Mouse (Mus musculus): ENCODE results near the gene Col4a2. TPM values are rescaled to one million over a fixed set of nuclear protein-coding genes. Genes with fewer than 3 reads are reported as not detected.
"Not testable (repeated sequence)": the region's sequence is repeated elsewhere in the genome, so short reads cannot be mapped to it uniquely, and the experiment has no call there.

The Col4a2 gene
- polyA plus RNA-seq, 1 experiment from 2014 or later, result 33.8 TPM

DNA sequence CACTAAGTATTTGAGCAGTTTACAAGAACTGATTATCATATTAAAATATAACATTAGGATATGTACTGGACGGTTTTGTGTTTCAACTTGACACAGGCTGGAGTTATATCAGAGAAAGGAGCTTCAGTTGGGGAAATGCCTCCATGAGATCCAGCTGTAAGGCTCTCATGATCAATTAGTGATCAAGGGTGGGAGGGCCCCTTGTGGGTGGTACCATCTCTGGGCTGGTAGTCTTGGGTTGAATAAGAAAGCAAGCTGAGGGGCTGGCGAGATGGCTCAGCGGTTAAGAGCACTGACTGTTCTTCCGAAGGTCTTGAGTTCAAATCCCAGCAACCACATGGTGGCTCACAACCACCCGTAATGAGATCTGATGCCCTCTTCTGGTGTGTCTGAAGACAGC lies 153.9 kb downstream of the Col4a2 start:
- H3K4me2 ChIP-seq (ENCODE audit: low read length); H3K4me1 ChIP-seq (ENCODE audit: control insufficient read depth, insufficient read depth, low read length); H3K4me3 ChIP-seq (ENCODE audit: low read depth, low read length); H3K9ac ChIP-seq (ENCODE audit: low read depth, low read length); H3K36me3 ChIP-seq (ENCODE audit: control insufficient read depth, insufficient read depth, low read length); H3K27me3 ChIP-seq (ENCODE audit: control insufficient read depth, insufficient read depth, low read depth, low read length); H3K27ac ChIP-seq (ENCODE audit: low read length); H3K9me3 ChIP-seq (replicated peaks; ENCODE audit: control insufficient read depth, low read length, poor library complexity, severe bottlenecking); ATAC-seq: not testable (repeated sequence)
- 75% methylated on average over 4 of the region's 5 CpGs for WGBS

DNA sequence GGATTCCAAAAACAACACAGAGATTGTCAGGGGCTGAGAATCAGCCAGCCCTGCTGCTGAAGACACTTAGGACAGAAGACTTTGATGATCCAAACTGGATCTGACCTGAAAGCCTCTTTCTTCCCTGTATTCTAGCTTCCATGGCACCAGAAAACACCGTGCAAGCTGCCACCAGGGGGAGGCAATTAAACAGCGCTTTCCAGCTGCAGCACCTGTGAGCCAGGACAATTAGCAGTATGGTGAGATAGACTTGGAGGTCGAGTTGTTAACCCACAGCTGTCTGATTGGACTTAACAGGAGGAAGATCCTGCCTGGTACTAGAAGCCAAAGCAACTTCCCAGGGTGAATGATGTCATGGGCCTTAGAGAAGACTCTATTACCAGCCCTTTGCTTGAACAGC lies 156.5 kb downstream of the Col4a2 start:
- ATAC-seq, result no peak
- no peak overlapping the region for H3K4me3 ChIP-seq (ENCODE audit: low read depth, low read length)
- H3K36me3 ChIP-seq (ENCODE audit: control insufficient read depth, insufficient read depth, low read length), result no peaks in the 10 kb centered on the region
- H3K4me2 ChIP-seq (ENCODE audit: low read length), result no peak overlapping the region
- H3K27ac ChIP-seq (ENCODE audit: low read length), result no peak overlapping the region
- no peaks in the 10 kb centered on the region for H3K9me3 ChIP-seq (replicated peaks; ENCODE audit: control insufficient read depth, low read length, poor library complexity, severe bottlenecking)
- 13% methylated on average over 3 of the region's 3 CpGs for WGBS
- no peaks in the 10 kb centered on the region for H3K4me1 ChIP-seq (ENCODE audit: control insufficient read depth, insufficient read depth, low read length)
- H3K27me3 ChIP-seq (ENCODE audit: control insufficient read depth, insufficient read depth, low read depth, low read length), result peaks cover 7% of the 10 kb centered on the region
- H3K9ac ChIP-seq (ENCODE audit: low read depth, low read length), result no peak overlapping the region

DNA sequence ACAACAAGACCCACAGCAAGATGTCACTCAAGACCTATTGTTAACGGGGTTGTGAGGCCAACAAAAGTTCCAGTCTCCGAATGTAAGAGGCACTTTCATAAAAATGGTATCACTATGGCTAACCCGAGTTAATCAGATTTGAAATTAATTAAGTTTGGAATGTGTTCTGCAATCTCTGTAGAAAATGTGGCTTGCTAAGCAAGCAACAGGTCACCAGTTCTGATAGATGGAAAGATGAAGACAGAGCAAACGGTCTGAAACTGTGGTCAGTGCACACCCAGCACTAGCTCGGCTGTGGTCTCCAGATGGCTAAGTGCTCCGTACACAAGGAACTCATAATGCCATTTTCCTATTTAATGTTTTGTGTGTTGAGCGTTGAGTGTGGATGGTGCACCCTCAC lies 158.1 kb downstream of the Col4a2 start:
- Histone ChIP-seq H3K4me2 (ENCODE audit: low read length) (no peak overlapping the region), H3K27ac (ENCODE audit: low read length) (no peak overlapping the region), H3K9ac (ENCODE audit: low read depth, low read length) (no peak overlapping the region), H3K36me3 (ENCODE audit: control insufficient read depth, insufficient read depth, low read length) (no peaks in the 10 kb centered on the region), H3K4me3 (ENCODE audit: low read depth, low read length) (no peak overlapping the region), H3K4me1 (ENCODE audit: control insufficient read depth, insufficient read depth, low read length) (no peaks in the 10 kb centered on the region; the same call in 1 of the 2 replicates), H3K27me3 (ENCODE audit: control insufficient read depth, insufficient read depth, low read depth, low read length) (peaks cover 18% of the 10 kb centered on the region), H3K9me3 (replicated peaks; ENCODE audit: control insufficient read depth, low read length, poor library complexity, severe bottlenecking) (no peaks in the 10 kb centered on the region)
- WGBS, result 69% methylated on average over 7 of the region's 7 CpGs
- ATAC-seq, result no peak

DNA sequence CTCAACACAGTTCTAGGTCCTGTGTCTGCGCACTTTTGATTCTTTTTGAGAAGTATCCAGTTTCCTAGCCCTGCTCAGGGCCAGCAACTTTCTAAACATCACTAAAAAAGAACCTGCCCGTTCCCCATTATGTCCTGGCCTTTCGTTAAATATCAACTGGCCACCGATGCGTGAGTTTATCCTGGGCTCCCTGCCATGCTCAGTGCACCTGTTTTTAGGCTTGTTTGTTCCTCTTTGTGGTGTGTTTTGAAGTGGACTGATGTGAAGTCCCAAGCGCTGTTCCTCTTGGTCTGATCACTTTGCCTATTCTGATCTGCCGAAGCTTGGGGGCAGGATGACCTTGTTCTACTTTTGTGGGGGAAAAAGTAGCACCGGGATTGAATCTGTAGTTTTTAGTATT lies 158.7 kb downstream of the Col4a2 start:
- Histone ChIP-seq H3K27me3 (ENCODE audit: control insufficient read depth, insufficient read depth, low read depth, low read length) (peaks cover 24% of the 10 kb centered on the region), H3K4me3 (ENCODE audit: low read depth, low read length) (no peak overlapping the region), H3K4me1 (ENCODE audit: control insufficient read depth, insufficient read depth, low read length) (peaks cover under 1% of the 10 kb centered on the region; the same call in 1 of the 2 replicates), H3K9ac (ENCODE audit: low read depth, low read length) (no peak overlapping the region), H3K27ac (ENCODE audit: low read length) (no peak overlapping the region), H3K4me2 (ENCODE audit: low read length) (no peak overlapping the region), H3K9me3 (replicated peaks; ENCODE audit: control insufficient read depth, low read length, poor library complexity, severe bottlenecking) (no peaks in the 10 kb centered on the region), H3K36me3 (ENCODE audit: control insufficient read depth, insufficient read depth, low read length) (no peaks in the 10 kb centered on the region)
- ATAC-seq, result no peak
- WGBS, result 36% methylated on average over 8 of the region's 8 CpGs

DNA sequence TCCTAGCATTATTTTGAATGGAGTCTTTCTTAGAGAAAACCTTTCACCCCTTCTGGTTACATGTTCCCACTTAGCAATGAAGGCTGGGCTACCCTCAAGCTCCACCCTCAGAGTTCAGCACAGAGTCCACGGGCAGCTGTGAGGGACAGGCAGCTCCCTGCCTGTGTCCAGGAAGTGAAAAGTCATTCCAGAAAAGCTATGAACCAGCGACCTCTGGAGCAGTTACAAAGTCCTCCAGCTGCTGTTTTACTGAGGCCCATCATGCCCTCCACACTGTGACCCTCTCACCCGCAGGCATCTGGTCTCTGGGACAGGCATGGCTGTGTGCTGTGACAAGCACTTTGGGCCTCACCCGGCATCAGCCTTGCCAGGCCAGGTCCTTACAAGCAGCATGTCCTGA lies 160.5 kb downstream of the Col4a2 start:
- no peak overlapping the region for H3K9ac ChIP-seq (ENCODE audit: low read depth, low read length)
- H3K27ac ChIP-seq (ENCODE audit: low read length), result no peak overlapping the region
- H3K4me2 ChIP-seq (ENCODE audit: low read length), result no peak overlapping the region
- peaks cover 38% of the 10 kb centered on the region for H3K27me3 ChIP-seq (ENCODE audit: control insufficient read depth, insufficient read depth, low read depth, low read length)
- H3K9me3 ChIP-seq (replicated peaks; ENCODE audit: control insufficient read depth, low read length, poor library complexity, severe bottlenecking), result no peaks in the 10 kb centered on the region
- peaks cover 10% of the 10 kb centered on the region for H3K4me1 ChIP-seq (ENCODE audit: control insufficient read depth, insufficient read depth, low read length)
- H3K4me3 ChIP-seq (ENCODE audit: low read depth, low read length), result no peak overlapping the region
- no peaks in the 10 kb centered on the region for H3K36me3 ChIP-seq (ENCODE audit: control insufficient read depth, insufficient read depth, low read length)
- 51% methylated on average over 4 of the region's 4 CpGs for WGBS
- ATAC-seq, result no peak

DNA sequence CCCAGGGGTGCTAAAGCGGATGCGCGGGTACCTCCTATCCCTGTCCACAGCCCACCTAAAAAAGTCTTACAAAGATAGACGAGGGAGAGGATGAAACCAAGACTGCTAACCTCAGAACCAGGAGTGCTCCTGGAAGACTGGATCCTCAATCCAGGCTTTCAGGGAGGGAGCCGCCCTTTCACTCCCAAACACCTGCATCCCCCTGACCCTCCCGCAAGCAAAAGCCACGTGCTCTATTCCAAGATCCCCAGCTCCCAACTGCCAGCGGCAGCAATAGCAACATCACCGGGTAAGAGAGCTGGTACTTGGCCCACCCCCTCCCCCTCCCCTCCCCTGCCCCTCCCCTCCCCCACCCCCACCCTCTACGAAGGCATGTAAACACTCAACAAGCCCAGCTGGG lies 162.8 kb downstream of the Col4a2 start:
- Histone ChIP-seq H3K27ac (ENCODE audit: low read length) (no peak overlapping the region), H3K4me2 (ENCODE audit: low read length) (no peak overlapping the region), H3K4me3 (ENCODE audit: low read depth, low read length) (no peak overlapping the region), H3K36me3 (ENCODE audit: control insufficient read depth, insufficient read depth, low read length) (no peaks in the 10 kb centered on the region), H3K27me3 (ENCODE audit: control insufficient read depth, insufficient read depth, low read depth, low read length) (peaks cover 59% of the 10 kb centered on the region), H3K9ac (ENCODE audit: low read depth, low read length) (no peak overlapping the region), H3K9me3 (replicated peaks; ENCODE audit: control insufficient read depth, low read length, poor library complexity, severe bottlenecking) (no peaks in the 10 kb centered on the region), H3K4me1 (ENCODE audit: control insufficient read depth, insufficient read depth, low read length) (peaks cover 17% of the 10 kb centered on the region)
- WGBS, result 13% methylated on average over 9 of the region's 10 CpGs
- no peak for ATAC-seq

DNA sequence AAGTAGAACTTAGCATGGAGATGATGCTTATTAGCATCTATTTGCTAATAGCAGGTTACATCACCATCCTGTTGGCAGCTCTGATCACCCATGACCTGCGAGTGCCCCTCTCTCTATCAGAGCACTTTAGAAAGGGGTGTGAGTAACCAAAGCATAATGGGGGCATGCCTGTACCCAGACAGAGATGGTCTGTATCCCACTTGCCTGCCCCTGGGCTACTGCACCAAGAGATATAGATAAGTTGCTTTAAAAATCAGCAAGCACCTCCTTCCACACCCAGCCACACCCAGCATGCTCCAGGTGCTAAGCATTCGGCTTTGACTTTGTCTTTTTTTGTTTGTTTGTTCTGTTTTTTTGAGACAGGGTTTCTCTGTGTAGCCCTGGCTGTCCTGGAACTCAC lies 163.3 kb downstream of the Col4a2 start:
- Histone ChIP-seq H3K9me3 (replicated peaks; ENCODE audit: control insufficient read depth, low read length, poor library complexity, severe bottlenecking) (no peaks in the 10 kb centered on the region), H3K36me3 (ENCODE audit: control insufficient read depth, insufficient read depth, low read length) (no peaks in the 10 kb centered on the region), H3K4me1 (ENCODE audit: control insufficient read depth, insufficient read depth, low read length) (peaks cover 17% of the 10 kb centered on the region), H3K27ac (ENCODE audit: low read length) (no peak overlapping the region), H3K4me3 (ENCODE audit: low read depth, low read length) (no peak overlapping the region), H3K27me3 (ENCODE audit: control insufficient read depth, insufficient read depth, low read depth, low read length) (peaks cover 64% of the 10 kb centered on the region), H3K4me2 (ENCODE audit: low read length) (no peak overlapping the region), H3K9ac (ENCODE audit: low read depth, low read length) (no peak overlapping the region)
- ATAC-seq, result no peak
- 26% methylated on average over 2 of the region's 2 CpGs for WGBS

DNA sequence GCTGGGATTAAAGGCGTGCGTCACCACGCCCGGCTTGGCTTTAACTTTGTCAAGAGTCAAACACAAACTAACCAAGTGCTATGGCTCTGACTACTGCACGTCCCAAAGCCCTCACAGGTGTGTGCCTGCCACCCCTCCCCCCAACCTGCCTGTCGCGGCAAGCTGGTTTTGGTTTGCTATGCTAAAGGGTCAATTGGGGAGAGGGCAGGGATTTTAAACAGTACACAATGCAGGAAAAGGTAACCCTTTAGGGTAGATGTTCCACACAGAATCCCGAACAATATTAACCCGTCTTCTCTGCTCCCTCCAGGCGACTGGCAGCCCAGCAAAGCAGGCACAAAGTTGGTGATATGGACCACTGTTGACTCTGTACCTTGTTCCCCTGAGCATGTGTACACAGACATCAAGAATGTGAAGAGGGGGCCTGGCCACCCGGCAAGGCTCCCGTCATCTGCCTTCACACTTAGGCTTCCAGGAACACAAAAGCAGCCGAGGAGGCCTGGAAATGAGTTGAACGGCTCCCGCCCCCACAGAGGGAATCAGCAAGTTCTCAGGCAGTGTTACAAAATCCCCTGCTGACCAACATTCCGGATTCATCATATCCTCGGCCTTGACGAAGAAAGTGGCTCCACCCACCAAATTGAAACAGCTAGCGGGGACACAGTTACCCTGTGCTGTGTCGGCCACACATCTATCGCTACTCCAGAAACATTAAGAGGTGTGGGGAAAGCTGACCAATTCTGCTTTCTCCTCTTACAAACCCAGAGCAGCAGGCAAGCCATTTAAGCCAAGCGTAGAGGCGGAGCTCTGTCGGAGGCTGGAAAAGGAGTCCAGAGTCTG lies 164.0 kb downstream of the Col4a2 start:
- H3K9me3 ChIP-seq (replicated peaks; ENCODE audit: control insufficient read depth, low read length, poor library complexity, severe bottlenecking), result no peaks in the 10 kb centered on the region
- H3K27me3 ChIP-seq (ENCODE audit: control insufficient read depth, insufficient read depth, low read depth, low read length), result peaks cover 63% of the 10 kb centered on the region
- H3K4me3 ChIP-seq (ENCODE audit: low read depth, low read length), result peak overlapping the region; percentile 4; the same call in 1 of the 2 replicates
- H3K4me2 ChIP-seq (ENCODE audit: low read length), result peak overlapping the region; percentile 23
- WGBS, result 9% methylated on average over 24 of the region's 24 CpGs
- peak overlapping the region; percentile 7; the same call in 1 of the 2 replicates for H3K9ac ChIP-seq (ENCODE audit: low read depth, low read length)
- ATAC-seq, result no peak
- no peaks in the 10 kb centered on the region for H3K36me3 ChIP-seq (ENCODE audit: control insufficient read depth, insufficient read depth, low read length)
- H3K4me1 ChIP-seq (ENCODE audit: control insufficient read depth, insufficient read depth, low read length), result peaks cover 17% of the 10 kb centered on the region
- no peak overlapping the region for H3K27ac ChIP-seq (ENCODE audit: low read length)

DNA sequence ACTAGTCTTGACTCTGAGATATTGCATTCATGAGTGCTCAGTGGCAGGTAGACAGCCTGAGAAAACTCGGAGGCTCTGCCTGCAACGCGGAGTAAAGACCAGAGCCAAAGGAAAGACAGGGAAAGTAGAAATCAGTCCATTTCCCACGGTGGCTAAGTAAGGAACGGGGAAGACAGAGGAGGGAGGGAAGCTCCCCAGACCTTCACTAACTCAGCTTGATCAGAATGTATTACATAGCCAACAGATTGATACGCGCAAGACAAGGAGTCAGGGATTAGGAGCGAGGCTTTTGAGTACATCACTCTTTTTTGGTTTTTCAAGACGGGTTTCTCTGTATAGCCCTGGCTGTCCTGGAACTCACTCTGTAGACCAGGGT lies 164.6 kb downstream of the Col4a2 start:
- Histone ChIP-seq H3K36me3 (ENCODE audit: control insufficient read depth, insufficient read depth, low read length) (no peaks in the 10 kb centered on the region), H3K27ac (ENCODE audit: low read length) (no peak overlapping the region), H3K4me2 (ENCODE audit: low read length) (peak overlapping the region; percentile 23), H3K9ac (ENCODE audit: low read depth, low read length) (no peak overlapping the region; the same call in 1 of the 2 replicates), H3K27me3 (ENCODE audit: control insufficient read depth, insufficient read depth, low read depth, low read length) (peaks cover 63% of the 10 kb centered on the region), H3K9me3 (replicated peaks; ENCODE audit: control insufficient read depth, low read length, poor library complexity, severe bottlenecking) (no peaks in the 10 kb centered on the region), H3K4me3 (ENCODE audit: low read depth, low read length) (peak overlapping the region; percentile 4; the same call in 1 of the 2 replicates), H3K4me1 (ENCODE audit: control insufficient read depth, insufficient read depth, low read length) (peaks cover 17% of the 10 kb centered on the region)
- WGBS, result 2% methylated on average over 9 of the region's 9 CpGs
- ATAC-seq, result no peak

All from midbrain, embryonic 16.5 days (tissue).